In the genomic region with DNA sequence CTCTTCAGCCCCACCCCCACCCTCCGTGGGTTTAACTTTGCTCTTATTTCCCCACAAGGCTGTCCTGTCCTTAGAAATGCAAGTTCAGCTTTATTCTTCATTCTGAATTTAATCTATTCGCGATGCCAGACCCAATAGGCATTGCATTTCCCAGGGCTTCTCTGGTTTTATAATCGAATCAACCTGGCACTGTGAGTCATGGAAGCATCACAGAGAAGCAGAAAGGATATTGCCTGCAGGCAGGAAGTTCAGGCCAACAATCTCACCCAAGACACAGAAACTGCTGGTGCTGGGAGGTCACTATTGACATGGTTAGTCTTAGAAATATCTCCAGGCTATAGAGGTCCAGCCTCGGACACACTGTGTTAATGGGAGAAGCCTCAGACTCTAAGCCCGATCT, we compare ENCODE assay signal across 17 mouse cellular contexts. TPM values are rescaled to one million over a fixed set of nuclear protein-coding genes. Genes with fewer than 3 reads are reported as not detected.
DNase-seq lines count a peak whose midpoint lies in the region.
"Had no signal": no experiment of that assay in that cellular context is flagged by ENCODE, and none has a peak within 500 bp of the region (broad histone marks: within the 10 kb centered on the region; RNA-seq: fewer than 3 reads in every experiment).

No protein-coding gene starts in this region.

- DNase-seq in adrenal gland, postnatal 14 days = peak; percentile 16
- DNase-seq in adrenal gland, adult 18-20 months (ENCODE audit: low spot score in 2 of 2) = no peak
- DNase-seq in 3T3-L1 (ENCODE audit: low read depth, low spot score) (peak; percentile 60), MN1 (ENCODE audit: low spot score) (peak; percentile 85)
- DNase-seq in urinary bladder, adult 18-20 months (ENCODE audit: low spot score in 2 of 2) = no peak
- no peak for DNase-seq in spleen, postnatal 36 days (ENCODE audit: low spot score in 2 of 2)
- DNase-seq: adrenal gland, adult 8-10 months; adrenal gland, postnatal 36 days; B cell, adult 2 months; cerebellum, adult 11-12 months; cerebellum, adult 2 months; cerebellum, adult 9-10 months; cerebellum, postnatal 10 days; cerebellum, postnatal 25 days; forebrain, postnatal 0 days had no signal

RNA-seq across cellular contexts. Expression of a gene that starts 28.0 kb away (rescaled TPM):
- 2.7 and 4.7 TPM in 2 replicates for total RNA-seq in adrenal gland, postnatal 14 days (2021)
- total RNA-seq in adrenal gland, adult 18-20 months (2021) = 1 to 10 TPM; 1.7 to 4.5 TPM
- total RNA-seq: CH12.LX, G1E had no signal

RNA-seq across cellular contexts. Expression of a gene that starts 30.4 kb away (rescaled TPM):
- total RNA-seq in adrenal gland, postnatal 14 days (2021) = 0.45 and 0.93 TPM in 2 replicates
- 1 to 10 TPM; 3.3 to 4.4 TPM for total RNA-seq in adrenal gland, adult 18-20 months (2021)
- total RNA-seq: CH12.LX had no signal

RNA-seq across cellular contexts. Expression of a gene that starts 30.5 kb away (rescaled TPM):
- total RNA-seq in adrenal gland, postnatal 14 days (2021) = 0.04 TPM in 1 of 2 replicates, not detected in the other
- total RNA-seq in adrenal gland, adult 18-20 months (2021) = 1 to 10 TPM in 1 of 2 experiments, not detected in 1; 3.0 TPM
- total RNA-seq: forebrain, postnatal 0 days had no signal

Comparison
In these comparisons a context has a peak if more than half of its experiments do, and no peak if none do; other contexts are left out.
1. DNase-seq: peak in adrenal gland, postnatal 14 days (single experiment), 3T3-L1 (single experiment) and MN1 (single experiment); none in adrenal gland, adult 18-20 months (0 of 2), urinary bladder, adult 18-20 months (0 of 2) and spleen, postnatal 36 days (0 of 2).